Mouse (Mus musculus): ENCODE measurements at regions not wholly inside any gene's neighbourhood (a gene's known extent, or its start where the extent isn't known, plus 50 kb on each side); places are given as distances from the start of the nearest gene placed in this dataset.

DNA sequence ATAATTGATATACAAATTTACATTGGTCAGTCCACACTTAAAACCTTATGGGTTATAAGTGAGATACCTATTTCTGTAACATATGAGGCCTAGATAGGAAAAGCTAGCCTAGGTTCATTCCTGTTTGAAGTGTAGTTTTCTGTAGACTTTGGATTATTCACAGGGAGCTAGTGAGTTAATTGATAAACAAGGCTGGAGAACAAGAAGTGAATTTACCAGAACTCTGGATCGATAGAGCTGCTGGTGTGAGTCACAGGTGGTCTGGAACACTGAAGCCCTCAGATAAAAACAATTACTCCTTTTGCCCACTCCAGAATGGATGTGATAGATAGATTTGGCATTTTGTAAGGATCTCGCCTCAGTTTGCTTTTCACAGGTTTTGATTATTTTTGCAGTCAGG is 62.0 kb upstream of the Rtl1 start:
- DNase-seq: no peak

DNA sequence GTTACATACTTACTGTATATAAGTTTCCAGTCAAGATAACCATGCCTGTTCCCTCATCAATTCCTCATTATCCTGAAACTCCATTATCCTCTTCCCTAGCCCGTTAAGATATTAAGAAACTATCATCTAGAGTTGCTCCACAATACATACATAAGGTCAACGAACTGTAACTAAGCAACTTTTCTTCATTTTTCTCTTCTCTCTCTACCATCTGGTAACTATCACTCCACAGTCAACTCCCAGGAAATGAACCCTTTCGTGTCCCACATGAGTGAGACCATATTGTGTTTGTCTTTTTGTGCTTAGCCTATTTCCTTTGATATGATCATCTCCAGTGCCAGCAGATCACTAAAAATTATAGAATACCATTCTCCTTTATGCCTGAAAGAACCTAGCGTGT is 74.6 kb upstream of the Rtl1 start:
- no peak for DNase-seq

DNA sequence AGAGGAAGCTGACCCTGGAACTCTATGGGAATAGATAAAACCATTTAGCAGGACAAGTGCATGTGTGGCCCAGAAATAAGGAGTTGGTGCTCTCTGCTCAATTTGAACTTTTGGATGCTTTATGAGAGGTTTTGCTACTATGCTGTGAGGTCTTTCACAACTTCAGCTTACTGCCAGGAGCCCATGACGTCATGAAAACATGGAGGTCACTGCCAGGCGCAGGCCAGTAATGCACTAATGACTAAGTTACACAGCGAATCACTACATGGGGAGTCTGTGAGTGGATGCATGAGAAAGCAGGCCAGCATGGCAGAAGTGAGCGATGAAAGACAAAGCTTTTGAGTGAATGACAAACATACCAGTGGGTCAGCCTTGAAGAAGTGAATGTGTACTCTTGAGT is 93.9 kb upstream of the Rtl1 start:
- no peak for DNase-seq

DNA sequence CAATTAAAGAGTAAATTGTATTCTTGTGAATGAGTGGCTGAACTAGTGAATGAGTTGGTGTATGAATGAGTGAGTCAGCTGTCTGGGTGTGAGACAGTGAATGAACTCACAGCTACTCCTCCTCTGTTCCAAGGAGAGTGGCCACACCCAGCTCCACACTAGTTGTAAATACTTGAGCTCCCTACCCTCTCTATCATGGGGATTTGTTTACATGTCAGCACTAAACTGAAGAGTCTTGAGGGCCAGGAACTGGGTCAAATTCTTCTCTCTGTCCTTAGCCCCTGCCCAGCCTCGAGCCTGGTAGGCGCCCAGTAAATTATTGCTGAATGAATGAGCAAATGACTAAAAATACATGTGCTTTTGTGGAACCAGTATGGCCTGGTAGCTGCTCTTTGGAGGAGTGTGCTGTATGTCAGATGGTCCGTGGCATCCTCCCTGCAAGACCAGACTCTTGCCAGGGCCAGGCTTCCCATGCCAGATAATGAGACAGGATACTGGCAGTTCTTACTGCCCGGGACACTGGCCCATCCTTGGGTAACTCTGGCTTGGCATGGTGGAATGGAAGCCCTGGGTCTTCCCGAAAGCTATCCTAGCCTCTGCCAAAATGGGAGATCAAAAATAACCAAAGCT is 94.8 kb upstream of the Rtl1 start:
- DNase-seq: no peak

DNA sequence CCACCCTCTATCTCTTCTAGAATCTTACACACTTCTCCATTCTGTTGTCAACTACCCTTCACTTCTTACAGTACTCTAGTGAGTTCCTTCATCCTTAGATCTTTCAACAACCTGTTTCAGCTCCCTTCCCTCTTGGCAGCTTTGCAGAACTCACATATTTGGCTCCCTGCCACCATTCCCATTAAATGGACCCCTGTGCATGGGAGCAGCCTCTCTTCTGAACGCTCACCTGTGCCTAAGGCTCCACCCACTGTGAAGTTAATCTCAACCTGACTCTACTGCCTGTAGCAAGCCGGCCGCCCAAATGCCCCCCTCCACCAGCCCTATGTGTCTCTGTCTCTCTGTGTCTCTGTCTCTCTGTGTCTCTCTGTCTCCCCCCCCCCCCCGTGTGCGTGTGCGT is 106.7 kb upstream of the Rtl1 start:
- DNase-seq: no peak

DNA sequence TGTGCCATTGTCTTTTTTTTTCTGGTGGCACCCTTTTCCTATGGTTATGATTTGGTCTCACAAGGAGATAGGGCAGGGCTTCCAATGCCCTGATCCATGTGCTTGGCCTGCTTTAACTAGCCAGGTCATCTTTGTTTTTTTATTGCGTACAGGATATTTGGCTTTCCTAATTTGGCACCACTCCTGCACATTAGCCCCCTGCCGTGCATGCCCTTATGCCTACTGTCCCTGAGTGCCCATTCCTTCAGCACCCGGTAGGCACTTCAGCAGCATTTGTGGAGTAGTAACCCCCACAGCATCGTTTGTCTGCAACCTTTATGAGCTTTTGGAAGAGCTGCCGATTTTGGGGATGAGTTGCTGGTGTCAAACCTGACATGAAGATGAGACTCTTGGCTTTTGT is 109.5 kb upstream of the Rtl1 start:
- no peak for DNase-seq

DNA sequence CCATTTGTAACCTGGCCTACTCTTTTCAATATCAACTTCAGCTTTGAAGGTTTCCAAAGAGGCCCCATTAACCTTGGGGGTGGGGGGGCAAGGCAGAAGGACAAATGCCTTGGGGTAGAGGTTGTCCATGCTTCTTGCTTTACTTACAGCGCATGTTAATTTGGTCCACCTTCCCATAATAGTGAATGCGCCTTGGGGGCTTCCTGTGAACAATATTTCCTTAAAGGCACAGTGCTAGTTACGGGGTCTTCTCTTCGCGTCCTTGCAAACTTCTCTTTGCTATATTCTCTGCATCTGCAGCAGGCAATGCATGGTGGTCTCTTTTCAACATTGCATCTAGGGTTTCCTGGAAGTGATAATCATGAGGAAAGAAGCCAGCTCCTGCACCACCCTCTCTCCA is 111.3 kb upstream of the Rtl1 start:
- DNase-seq: no peak

DNA sequence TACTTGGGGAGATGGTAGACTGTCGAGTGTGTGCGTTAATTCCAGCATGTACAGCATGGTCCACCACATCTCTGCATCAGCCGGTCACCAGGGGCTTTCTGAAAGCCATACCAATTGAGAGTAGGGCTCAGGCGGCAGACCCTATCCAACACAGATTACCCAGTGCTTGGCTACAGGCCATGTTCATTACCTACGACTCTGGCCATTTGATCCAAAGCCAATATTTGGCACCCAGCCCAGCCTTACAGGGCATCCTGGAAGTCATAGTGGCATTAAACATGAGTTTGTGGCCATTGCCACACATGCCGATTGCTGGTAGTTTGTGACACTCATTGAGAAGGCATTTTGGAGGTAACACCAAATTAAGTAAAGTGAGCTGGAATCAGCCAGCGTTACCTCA is 111.8 kb upstream of the Rtl1 start:
- no peak for DNase-seq

DNA sequence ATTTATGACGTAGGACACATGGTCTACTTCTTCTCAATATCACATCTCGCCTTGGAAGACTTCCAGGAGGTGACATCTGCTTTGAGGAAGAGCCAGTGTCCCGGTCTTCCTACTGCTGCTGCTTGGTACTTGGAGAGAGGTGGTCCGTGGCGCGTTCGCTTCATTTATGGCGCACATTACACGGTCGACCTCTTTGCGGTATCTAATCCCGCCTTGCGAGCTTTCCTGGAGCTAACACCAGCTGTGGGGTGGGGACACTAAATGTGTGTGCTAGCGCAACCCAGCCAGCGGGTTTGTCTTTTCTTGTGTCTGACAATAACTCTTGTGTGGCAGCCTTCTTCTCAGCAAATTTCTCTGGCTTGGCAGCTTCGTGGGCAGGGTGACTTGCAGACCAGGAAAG is 112.3 kb upstream of the Rtl1 start:
- DNase-seq: no peak

DNA sequence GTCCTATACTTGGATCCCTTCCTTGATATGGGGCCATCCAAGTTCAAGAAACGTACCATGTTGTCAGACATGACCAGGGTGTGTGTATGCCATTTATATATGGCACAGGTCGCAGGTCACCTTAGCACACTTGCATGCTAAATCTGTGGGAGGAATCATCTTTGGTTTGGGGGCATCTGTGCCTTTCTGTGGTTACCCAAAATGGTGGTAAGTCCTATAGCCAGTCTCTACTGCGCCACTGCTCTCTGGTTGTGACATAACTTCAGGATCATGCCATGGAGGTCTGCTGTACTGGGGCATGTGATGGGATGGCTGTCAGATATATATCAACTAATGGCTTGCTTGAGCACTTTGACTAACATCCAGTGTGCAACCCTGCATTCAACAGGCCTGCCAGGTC is 112.9 kb upstream of the Rtl1 start:
- no peak for DNase-seq

DNA sequence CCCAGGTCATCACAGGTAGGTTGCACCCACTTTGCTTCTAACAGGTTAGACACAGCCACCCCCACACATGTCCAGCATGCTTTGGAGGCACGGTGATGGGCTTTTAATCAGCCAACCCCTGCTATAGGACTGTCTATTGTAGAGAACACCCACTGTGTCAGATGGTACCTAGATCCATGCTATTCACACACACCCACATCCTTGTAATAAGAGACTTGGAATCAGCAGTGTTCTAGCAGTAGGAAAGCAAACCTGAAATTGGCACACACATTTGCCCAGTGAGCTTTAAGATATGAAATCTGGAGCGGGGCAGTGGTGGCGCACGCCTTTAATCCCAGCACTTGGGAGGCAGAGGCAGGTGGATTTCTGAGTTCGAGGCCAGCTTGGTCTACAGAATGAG is 113.9 kb upstream of the Rtl1 start:
- DNase-seq: no peak

DNA sequence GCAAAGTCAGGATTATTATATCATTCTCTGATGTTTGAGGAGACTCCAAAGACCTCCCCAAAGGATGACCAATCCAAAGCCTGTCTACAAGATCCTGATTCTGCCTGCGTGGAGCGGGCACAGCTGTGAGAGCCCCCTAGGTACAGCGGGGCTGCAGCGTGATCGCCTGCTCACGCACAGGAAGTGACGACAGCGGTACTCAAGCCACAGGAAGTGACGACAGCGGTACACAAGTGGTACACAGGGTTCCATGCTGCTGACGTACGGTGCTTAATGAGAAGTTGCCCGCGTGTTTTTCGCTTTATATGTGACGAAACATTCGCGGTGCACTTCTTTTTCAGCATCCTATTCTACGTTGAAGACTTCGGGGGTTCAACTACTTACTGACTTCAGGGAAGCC is 116.9 kb upstream of the Rtl1 start:
- DNase-seq: no peak

DNA sequence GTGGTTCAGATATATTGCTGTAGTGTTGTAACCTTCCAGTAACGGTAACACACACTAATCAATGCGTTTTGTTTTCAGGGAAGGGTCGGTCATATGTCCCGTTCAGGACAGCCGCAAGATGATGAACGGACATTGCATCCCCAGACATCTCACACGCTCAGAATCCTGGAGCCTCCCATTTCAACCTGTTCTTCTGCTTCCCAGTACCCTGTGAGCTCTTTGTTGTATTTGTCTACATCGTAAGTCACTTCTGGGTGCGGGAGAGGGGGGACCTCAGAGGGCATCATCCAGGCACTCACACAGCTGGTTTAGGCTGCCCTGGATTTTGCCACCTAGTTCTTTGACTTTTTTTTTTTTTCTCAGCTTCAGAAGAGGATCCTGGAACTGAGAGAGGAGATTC is 117.9 kb upstream of the Rtl1 start:
- DNase-seq: no peak

DNA sequence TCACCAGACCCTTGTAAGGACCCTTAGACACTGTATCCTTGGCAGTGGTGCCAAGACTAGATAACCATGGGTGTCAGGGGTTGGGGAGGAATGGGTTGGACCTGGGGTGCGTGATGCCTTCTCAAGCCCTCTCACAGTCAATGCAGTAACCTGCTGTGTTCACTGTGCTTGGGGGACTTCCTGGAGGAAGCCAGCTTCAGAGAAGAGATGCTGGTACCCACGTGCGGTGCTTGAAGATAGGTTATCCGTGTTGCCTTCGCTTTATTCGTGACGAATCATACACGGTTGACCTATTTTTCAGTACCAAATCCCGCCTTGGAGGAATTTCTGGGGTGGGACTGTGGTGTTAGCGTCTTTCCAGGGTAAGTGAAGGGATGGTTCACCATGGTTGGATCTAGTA is 138.1 kb upstream of the Rtl1 start:
- no peak for DNase-seq

DNA sequence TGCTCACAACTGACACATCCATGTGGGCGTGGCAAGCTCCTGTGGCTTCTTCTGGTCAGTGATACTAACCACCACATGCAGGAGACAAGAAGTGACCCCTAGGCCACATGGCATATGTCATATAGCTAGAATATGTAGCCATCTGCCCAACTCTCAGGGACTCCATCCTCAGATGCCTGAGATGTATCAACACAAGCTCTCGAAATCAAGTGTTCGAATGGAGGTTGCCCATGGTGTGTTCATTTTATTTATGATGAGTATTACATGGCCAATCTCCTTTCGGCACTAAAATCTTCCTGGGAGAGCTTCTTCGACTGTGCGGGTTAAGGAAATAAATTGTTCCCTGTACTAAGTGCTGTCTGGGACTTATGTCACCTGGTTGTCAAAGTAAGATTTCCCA is 138.8 kb upstream of the Rtl1 start:
- DNase-seq: no peak

DNA sequence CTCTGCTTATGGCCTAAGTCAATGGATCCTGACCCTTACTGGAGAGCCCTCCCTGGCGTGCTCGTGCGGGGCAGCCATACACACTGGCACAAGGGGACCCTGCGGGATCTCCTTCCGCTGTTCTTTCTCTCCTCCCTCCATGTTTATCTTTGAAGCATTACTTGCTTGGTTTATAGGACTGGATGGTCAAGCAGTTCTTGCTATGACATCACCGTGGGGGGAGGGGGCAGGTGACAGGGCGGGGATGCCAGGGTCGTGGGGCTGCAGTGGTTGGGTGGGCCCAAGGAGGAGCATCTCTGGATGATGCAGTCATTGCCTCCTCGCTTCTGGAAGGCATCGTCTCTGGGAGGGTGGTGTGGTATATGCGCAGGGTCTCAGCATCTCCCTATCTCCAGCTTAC is 142.4 kb upstream of the Rtl1 start:
- no peak for DNase-seq

DNA sequence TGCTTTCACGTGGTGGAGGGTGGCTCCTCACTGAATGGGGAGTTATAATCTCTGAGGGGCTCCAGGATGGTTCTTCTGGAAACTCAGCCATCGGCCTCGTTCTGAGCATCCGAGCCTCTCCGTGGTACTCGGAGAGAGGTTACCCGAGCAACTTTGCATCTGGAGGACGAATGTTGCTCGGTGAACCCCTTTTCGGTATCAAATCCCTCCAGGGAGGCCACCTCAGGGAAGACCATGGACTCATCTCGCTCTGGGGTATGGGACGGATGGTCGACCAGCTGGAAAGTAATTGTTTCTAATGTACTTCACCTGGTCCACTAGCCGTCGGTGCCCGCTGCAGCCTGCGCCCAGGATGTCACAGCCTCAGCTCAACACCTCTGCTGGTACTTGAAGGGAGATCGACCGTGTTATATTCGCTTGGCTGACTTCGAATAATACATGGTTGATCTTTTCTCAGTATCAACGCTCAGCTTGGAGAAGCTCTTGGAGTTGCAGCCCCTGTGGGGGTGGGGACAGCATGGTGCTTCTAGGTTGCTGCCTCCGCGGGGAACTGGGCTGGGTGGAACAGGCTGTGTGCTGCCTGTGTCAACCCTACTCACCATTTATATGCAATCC is 143.0 kb upstream of the Rtl1 start:
- no peak for DNase-seq

DNA sequence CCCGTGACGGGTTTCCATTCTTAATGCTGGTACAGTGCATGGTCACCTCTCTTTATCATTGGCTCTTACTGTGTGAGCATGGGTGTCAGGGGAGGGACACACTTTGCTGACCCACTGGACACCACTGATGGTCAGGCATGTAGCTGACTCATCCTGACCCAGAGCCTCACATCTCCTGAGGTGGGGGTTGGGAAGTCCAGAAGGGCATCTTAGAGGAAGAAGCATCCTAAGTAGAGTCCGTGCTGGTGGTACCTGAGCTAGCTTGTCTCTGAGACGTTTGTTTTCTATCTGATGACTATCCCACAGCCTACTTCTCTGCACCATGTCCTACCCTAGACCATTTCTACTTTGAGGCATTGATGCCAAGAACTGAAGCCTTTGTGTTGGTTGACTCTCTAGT is 144.1 kb upstream of the Rtl1 start:
- DNase-seq: no peak

DNA sequence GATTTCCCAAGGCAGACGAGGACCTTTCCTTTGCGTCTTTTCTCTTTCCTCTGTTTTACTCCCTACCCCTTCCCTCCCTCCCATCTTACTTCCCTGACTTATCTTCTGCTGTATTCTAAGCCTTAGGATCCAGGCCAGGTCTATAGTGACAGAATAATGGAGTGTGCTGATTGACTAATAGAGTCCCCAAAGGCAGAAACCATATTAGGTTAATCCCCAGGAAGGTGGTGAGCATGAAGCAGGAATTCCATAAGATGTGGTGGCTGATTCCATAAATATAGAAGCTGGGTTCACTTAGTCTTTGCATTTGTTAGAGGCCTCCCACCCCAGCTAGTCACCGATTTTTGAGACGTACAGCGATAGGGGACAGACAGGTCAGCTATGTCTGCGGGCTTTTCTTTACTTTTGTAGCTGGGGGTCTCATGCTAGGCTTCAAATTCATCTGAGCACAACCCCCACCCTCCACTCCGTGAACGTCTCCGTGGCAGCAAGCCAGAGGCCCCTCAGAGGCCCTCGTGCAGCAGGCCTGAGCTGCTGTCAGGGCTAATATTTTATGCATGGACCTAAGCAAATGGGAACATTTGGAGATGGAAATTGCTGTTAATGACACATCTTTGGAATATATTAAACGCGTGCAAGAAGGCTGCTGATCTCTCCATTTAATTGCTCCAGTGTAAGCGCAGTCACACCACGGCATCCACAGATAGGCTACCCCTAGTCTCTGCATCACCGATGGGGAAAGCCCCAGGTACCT is 145.8 kb upstream of the Rtl1 start:
- no peak for DNase-seq

DNA sequence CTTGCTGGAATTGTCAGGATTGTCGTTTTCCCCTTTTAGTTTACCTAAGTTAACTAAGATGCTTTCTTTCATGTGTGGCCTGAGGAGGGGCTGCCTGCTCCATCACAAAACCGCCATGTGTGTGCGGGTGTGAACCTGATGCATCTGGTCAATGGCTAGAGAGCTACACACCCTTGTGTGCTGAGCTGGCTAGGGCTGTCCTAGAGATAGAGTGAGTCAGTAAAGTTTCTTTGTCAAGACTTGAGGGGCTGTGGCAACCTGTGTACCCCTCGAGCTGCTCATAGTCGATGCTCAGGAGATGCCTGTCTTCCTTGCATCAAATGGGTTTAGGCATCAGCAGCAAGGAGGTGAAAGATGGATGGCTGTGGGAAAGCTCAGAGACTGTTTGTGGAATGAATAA is 147.1 kb upstream of the Rtl1 start:
- no peak for DNase-seq

DNA sequence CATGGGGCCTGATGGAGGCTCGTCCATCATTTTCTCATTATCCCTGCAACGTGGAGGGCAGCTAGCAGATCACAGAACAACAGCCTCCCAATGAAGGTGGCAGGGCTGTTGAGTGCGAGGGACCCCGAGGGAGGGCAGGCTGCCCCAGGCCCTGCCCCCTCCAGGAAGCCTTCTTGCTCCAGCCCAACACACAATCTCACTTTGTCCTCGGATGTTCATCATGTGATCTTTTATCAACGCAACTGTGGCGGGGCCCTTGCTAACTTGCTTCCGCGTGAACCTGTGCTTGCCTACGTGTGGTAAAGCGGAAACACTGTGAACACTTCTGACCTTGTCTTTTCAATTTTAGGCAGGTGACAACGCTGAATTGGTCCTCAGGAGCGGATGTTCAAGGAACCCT is 147.6 kb upstream of the Rtl1 start:
- DNase-seq: no peak

DNA sequence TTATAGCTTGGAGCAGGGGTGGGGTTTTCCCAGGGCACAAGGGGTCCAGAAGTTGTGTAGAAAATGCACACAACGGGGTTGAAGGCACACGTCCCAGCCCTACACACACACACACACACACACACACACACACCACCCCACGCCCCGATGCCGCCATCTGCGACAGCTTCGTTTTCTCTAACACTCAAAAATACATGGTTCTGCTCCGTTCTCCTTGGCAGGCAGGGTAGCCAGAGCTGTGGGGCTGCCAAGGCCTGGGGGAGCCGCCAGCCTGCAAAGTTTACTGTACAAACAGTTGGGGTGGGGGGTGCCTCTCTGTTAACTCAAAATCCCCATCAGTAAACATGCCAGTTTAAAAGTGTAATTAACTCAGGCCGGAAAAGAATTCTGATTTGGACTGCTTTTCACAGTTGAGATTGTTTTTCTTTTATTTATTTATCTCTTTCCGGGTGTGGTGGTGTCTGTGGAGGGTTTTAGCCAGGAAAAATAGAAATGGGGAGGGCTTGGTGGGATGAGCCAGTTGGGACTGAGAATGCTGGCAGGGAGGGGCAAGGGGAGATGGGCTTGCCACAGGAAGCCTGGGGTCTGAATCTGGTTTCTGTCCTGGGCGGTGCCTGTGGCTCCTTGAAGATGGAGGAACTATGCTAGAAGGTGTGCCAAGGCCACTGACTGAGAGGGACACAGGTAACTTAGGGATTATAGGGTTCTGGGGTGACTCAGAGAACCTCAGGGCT is 148.4 kb upstream of the Rtl1 start:
- DNase-seq: no peak

DNA sequence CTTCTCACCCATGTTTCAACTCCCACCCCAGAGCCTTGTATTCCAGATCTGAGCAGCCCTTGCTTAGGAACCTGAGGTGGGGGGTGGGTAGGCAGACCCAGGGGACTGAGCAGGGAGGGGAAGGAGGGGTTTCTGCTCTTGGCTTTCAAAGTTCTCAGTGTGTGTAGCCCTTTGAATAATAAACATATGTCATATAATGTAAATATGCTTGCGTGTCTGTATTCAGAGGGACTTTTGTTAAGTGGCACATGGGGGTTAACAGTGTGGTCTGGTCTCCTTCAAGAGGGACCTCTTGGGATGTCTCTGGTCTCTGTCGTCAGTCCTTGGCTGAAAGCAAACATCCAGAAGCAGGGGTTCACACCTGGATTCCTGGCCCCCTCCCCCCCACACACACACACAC is 149.1 kb upstream of the Rtl1 start:
- no peak for DNase-seq

DNA sequence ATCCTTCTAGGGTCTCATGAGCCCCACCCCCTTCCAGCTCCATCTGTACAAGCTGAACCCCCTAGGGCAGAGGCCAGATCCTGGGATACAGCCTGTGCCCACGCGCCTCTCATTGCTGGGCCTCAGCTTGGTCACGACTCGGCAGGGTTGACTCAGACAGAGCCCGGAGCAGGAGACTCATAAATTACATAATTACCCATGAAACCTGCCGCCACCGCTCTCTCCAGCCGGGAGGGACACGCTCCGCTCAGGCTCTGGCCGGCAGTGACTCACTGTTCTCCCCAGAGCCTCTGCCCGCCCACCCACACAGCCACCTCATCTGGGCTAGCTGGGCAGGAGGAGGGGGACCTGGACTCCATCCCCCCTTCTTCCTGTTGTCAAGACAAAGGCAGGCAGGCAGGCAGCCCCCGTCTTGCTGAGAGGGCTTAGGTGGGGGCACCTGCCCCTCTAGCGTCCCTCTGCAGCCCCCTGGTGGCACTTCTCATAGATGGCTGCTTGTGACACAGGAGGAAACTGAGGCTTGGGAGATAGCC is 149.6 kb upstream of the Rtl1 start:
- DNase-seq: peak; percentile 15 to 19
